Mouse (Mus musculus) intestine, embryonic 16.5 days (tissue): ENCODE data around the gene Vps37c. TPM values are rescaled to one million over a fixed set of nuclear protein-coding genes. Genes with fewer than 3 reads are reported as not detected.

Experiments used
- ATAC-seq: fragments of 200-750 bp; cut with Nextera tagmentation; 2 replicates; pipeline ENCODE4 v1.8.0; 2017; ENCODE audit warnings: moderate TSS enrichment, moderate library complexity
- H3K27ac ChIP-seq: fragments of 300-500 bp; sonication (generic); 2 replicates; pipeline ENCODE4 v1.5.1; 2014; ENCODE audit warnings: mild to moderate bottlenecking, low read length
- H3K27me3 ChIP-seq: fragments of 300-500 bp; sonication (generic); replicated peaks from 2 replicates; pipeline ENCODE4 v1.6.1; 2014; ENCODE audit warnings: low read length, control low read depth, mixed read lengths; ENCODE audit not compliant: control insufficient read depth, insufficient read depth
- H3K36me3 ChIP-seq: fragments of 300-500 bp; sonication (generic); 2 replicates; pipeline ENCODE4 v1.6.1; 2014; ENCODE audit warnings: low read length, control low read depth; ENCODE audit not compliant: control insufficient read depth, insufficient read depth
- H3K4me1 ChIP-seq: fragments of 300-500 bp; sonication (generic); 2 replicates; pipeline ENCODE4 v1.6.1; 2014; ENCODE audit warnings: low read length, control low read depth, mixed read lengths; ENCODE audit not compliant: control insufficient read depth, insufficient read depth
- H3K4me2 ChIP-seq: fragments of 300-500 bp; sonication (generic); 2 replicates; pipeline ENCODE4 v1.6.1; 2014; ENCODE audit warnings: low read depth, low read length, control low read depth
- H3K4me3 ChIP-seq: fragments of 300-500 bp; sonication (generic); 2 replicates; pipeline ENCODE4 v1.5.1; 2014; ENCODE audit warnings: mild to moderate bottlenecking, low read length
- H3K9ac ChIP-seq: fragments of 300-500 bp; sonication (generic); 2 replicates; pipeline ENCODE4 v1.6.1; 2014; ENCODE audit warnings: low read depth, low read length
- H3K9me3 ChIP-seq: fragments of 300-500 bp; sonication (generic); 2 replicates; pipeline ENCODE4 v1.6.1; 2016; ENCODE audit warnings: low read length, control low read depth; ENCODE audit not compliant: control insufficient read depth
- WGBS: fragments of 180-500 bp; shearing (Covaris S2); extraction: QIAGEN DNeasy Blood & Tissue Kit; methylation state at CpG from one replicate; pipeline ENCODE4 v1.1.7; 2014; 5-methylcytosine and 5-hydroxymethylcytosine counted together
- polyA plus RNA-seq: library from polyadenylated mRNA; unstranded; fragments of >200 nt; fragmentation: Nextera tagmentation; extraction: Ambion mirVana; gene quantifications from 2 replicates; pipeline ENCODE4 v1.2.1, GENCODE M21; 2015

Gene Vps37c
- 36.2 and 37.6 TPM in 2 replicates for polyA plus RNA-seq

GRCm38 (mm10) chr19:10688537-10689352 is at the start of gene Vps37c:
TSS of gene Vps37c (plus strand) at chr19:10688735.
- Histone ChIP-seq H3K36me3 (no peaks in the 10 kb centered on the region), H3K4me1 (peaks cover 36% of the 10 kb centered on the region), H3K4me3 (peak within 1 kb of the TSS; percentile 79), H3K9me3 (no peaks in the 10 kb centered on the region), H3K27me3 (no peaks in the 10 kb centered on the region), H3K4me2 (peak within 1 kb of the TSS; percentile 73), H3K27ac (peak within 1 kb of the TSS; percentile 97), H3K9ac (peak within 1 kb of the TSS; percentile 90)
- under 1% methylated on average over 74 of the region's 74 CpGs for WGBS
- peak; percentile 92 for ATAC-seq

- H3K36me3 ChIP-seq, result no peaks in the 10 kb centered on the region
- WGBS, result 7% methylated on average over 5 of the region's 5 CpGs
- H3K4me3 ChIP-seq, result no peak overlapping the region
- H3K4me1 ChIP-seq, result peaks cover 10% of the 10 kb centered on the region
- no peaks in the 10 kb centered on the region for H3K27me3 ChIP-seq
- H3K4me2 ChIP-seq, result no peak overlapping the region
- H3K9me3 ChIP-seq, result no peaks in the 10 kb centered on the region
- H3K27ac ChIP-seq, result no peak overlapping the region
- ATAC-seq, result no peak
- H3K9ac ChIP-seq, result no peak overlapping the region
These were observed 48.5 kb upstream of the Vps37c start for GRCm38 (mm10) chr19:10640080-10640479.

GRCm38 (mm10) chr19:10640589-10641378 is 47.8 kb upstream of the Vps37c start:
- Histone ChIP-seq H3K27ac (no peak overlapping the region), H3K27me3 (no peaks in the 10 kb centered on the region), H3K4me2 (no peak overlapping the region), H3K4me3 (no peak overlapping the region), H3K4me1 (0 out of 2 replicates have a peak, but pooled peaks cover 5% of the 10 kb centered on the region), H3K9ac (no peak overlapping the region), H3K9me3 (no peaks in the 10 kb centered on the region), H3K36me3 (no peaks in the 10 kb centered on the region)
- no peak for ATAC-seq
- 50% methylated on average over 13 of the region's 13 CpGs for WGBS

- Histone ChIP-seq H3K27ac (no peak overlapping the region), H3K9me3 (no peaks in the 10 kb centered on the region), H3K27me3 (no peaks in the 10 kb centered on the region), H3K36me3 (no peaks in the 10 kb centered on the region), H3K4me1 (no peaks in the 10 kb centered on the region), H3K4me3 (no peak overlapping the region), H3K4me2 (no peak overlapping the region), H3K9ac (no peak overlapping the region)
- 90% methylated on average over 2 of the region's 2 CpGs for WGBS
- ATAC-seq, result no peak
These were observed 42.9 kb upstream of the Vps37c start for GRCm38 (mm10) chr19:10645616-10646015.

- Histone ChIP-seq H3K9me3 (no peaks in the 10 kb centered on the region), H3K4me2 (no peak overlapping the region), H3K4me3 (no peak overlapping the region), H3K27ac (no peak overlapping the region), H3K4me1 (no peaks in the 10 kb centered on the region), H3K27me3 (no peaks in the 10 kb centered on the region), H3K9ac (no peak overlapping the region), H3K36me3 (no peaks in the 10 kb centered on the region)
- no peak for ATAC-seq
- WGBS, result 80% methylated on average over 8 of the region's 8 CpGs
These were observed 40.4 kb upstream of the Vps37c start for GRCm38 (mm10) chr19:10648156-10648555.

GRCm38 (mm10) chr19:10656058-10656457 is 32.5 kb upstream of the Vps37c start:
- Histone ChIP-seq H3K36me3 (no peaks in the 10 kb centered on the region), H3K4me2 (no peak overlapping the region), H3K9ac (no peak overlapping the region), H3K27me3 (no peaks in the 10 kb centered on the region), H3K27ac (0 out of 2 replicates have a peak overlapping the region, but pooled peaks have one; percentile 69), H3K4me3 (no peak overlapping the region), H3K9me3 (no peaks in the 10 kb centered on the region), H3K4me1 (0 out of 2 replicates have a peak, but pooled peaks cover 4% of the 10 kb centered on the region)
- ATAC-seq, result no peak
- 58% methylated on average over 3 of the region's 3 CpGs for WGBS

GRCm38 (mm10) chr19:10657742-10658141 is 30.8 kb upstream of the Vps37c start:
- ATAC-seq, result peak; percentile 85

GRCm38 (mm10) chr19:10658406-10658805 is 30.1 kb upstream of the Vps37c start:
- Histone ChIP-seq H3K4me1 (0 out of 2 replicates have a peak, but pooled peaks cover 4% of the 10 kb centered on the region), H3K27me3 (no peaks in the 10 kb centered on the region), H3K9me3 (no peaks in the 10 kb centered on the region), H3K27ac (peak overlapping the region; percentile 70; the same call in 1 of the 2 replicates), H3K4me2 (no peak overlapping the region), H3K4me3 (no peak overlapping the region), H3K36me3 (no peaks in the 10 kb centered on the region), H3K9ac (no peak overlapping the region)
- no peak for ATAC-seq
- 54% methylated on average over 2 of the region's 2 CpGs for WGBS

More at GRCm38 (mm10) chr19:10657742-10658141, 30.8 kb upstream of the Vps37c start:
- Histone ChIP-seq H3K9me3 (no peaks in the 10 kb centered on the region), H3K4me2 (no peak overlapping the region), H3K4me1 (0 out of 2 replicates have a peak, but pooled peaks cover 4% of the 10 kb centered on the region), H3K36me3 (no peaks in the 10 kb centered on the region), H3K9ac (peak overlapping the region; percentile 36; the same call in 1 of the 2 replicates), H3K27ac (peak overlapping the region; percentile 70), H3K27me3 (no peaks in the 10 kb centered on the region), H3K4me3 (no peak overlapping the region)
- 50% methylated on average over 5 of the region's 5 CpGs for WGBS

GRCm38 (mm10) chr19:10661373-10661772 is 27.2 kb upstream of the Vps37c start:
- H3K27ac ChIP-seq, result no peak overlapping the region
- H3K36me3 ChIP-seq, result no peaks in the 10 kb centered on the region
- no peak overlapping the region for H3K4me2 ChIP-seq
- ATAC-seq, result peak; percentile 27; the same call in 1 of the 2 replicates
- WGBS, result 76% methylated on average over 5 of the region's 5 CpGs
- H3K4me1 ChIP-seq, result 0 out of 2 replicates have a peak, but pooled peaks cover 2% of the 10 kb centered on the region
- H3K27me3 ChIP-seq, result no peaks in the 10 kb centered on the region
- H3K9ac ChIP-seq, result no peak overlapping the region
- H3K9me3 ChIP-seq, result no peaks in the 10 kb centered on the region
- H3K4me3 ChIP-seq, result no peak overlapping the region
